Mouse (Mus musculus) cerebellum, adult 11-12 months (tissue): ENCODE measurements around the gene Sept5.

Experiments used
- DNase-seq: peaks from one replicate; pipeline ENCODE4 v3.0.0; 2022

The Sept5 gene

GRCm38 (mm10) chr16:18608226-18608625 lies 21.5 kb downstream of the Sept5 start:
- no peak for DNase-seq

GRCm38 (mm10) chr16:18605705-18606104 lies 24.0 kb downstream of the Sept5 start:
- no peak for DNase-seq

DNA sequence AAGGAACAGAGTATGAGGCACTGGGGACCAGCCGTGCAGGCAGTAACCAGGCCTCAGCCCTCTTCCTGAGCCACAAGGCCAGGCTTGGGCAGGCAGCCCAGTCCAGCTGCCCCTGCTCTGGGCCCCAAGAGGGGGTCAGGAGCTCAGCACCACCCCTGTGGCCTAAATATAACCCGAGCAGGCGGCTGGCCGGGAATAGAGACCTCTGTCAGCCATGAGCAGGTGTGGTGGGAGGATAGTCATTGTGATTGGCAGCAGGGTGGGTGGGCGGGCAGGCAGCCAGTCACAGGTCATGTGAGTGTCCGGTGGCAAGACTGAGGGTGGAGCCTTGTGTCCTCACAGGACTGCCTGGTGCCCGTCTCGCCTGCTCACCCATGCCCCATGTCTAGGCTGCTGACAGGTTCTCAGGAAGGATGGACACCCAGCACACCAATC lies 25.5 kb downstream of the Sept5 start:
- no peak for DNase-seq

- no peak for DNase-seq
Measured at GRCm38 (mm10) chr16:18601447-18601846, 28.3 kb downstream of the Sept5 start.

DNA sequence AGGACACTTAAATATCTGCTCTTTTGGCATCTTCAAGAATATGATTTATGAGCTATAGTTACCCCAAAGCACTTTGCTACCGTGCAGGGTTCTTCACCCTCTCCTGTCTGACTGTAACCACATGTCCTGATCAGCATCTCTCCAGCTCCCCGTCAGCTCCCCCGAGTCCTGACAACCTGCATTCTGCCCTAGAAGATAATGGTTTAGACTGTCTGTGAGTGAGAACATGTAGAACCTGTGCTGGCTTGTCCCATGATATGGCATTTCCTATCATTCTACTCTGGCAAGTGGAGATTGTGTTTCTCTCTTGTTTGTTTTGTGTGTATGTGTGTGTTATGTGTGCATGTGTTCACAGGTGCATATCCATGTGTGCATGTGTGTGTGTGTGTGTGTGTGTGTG lies 31.7 kb downstream of the Sept5 start:
- DNase-seq: no peak

DNA sequence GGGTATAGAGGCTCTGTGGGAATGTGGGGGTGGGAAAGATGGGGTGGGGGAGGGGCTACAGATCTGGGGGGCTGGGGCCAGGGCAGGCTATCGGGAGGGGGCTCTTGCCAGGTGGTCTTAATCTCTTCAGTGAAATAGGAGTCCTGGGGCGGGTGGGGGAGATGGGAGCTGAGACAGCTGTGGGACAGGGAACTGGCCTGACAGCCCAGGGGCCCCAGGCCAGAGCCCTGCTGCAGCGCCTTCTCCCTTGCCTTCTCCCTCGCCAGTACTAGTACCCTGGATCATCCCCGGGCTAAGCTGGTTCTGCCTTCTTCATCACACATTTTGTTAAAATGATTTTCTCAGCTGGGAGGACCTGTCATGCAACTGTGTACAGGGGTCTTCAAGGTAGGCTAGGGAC lies 33.5 kb downstream of the Sept5 start:
- no peak for DNase-seq

DNA sequence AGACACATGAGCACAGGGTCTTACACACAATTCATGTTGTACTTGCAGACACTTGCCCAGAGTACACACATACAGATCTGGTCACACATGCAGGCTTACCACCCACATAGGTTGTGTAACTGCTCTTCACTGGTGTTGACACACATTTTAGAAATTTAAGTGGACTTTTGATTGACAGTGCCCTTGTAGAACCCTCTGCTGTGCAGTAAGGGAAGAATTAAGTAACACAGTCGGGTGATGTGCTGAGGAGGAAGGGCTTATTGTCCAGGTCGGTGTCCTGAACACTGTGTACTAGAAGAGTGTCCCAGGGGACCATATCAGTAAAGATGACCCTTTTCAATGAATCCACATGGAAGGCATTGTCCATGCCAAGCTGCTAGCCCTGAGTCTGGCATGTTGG lies 35.8 kb downstream of the Sept5 start:
- no peak for DNase-seq

DNA sequence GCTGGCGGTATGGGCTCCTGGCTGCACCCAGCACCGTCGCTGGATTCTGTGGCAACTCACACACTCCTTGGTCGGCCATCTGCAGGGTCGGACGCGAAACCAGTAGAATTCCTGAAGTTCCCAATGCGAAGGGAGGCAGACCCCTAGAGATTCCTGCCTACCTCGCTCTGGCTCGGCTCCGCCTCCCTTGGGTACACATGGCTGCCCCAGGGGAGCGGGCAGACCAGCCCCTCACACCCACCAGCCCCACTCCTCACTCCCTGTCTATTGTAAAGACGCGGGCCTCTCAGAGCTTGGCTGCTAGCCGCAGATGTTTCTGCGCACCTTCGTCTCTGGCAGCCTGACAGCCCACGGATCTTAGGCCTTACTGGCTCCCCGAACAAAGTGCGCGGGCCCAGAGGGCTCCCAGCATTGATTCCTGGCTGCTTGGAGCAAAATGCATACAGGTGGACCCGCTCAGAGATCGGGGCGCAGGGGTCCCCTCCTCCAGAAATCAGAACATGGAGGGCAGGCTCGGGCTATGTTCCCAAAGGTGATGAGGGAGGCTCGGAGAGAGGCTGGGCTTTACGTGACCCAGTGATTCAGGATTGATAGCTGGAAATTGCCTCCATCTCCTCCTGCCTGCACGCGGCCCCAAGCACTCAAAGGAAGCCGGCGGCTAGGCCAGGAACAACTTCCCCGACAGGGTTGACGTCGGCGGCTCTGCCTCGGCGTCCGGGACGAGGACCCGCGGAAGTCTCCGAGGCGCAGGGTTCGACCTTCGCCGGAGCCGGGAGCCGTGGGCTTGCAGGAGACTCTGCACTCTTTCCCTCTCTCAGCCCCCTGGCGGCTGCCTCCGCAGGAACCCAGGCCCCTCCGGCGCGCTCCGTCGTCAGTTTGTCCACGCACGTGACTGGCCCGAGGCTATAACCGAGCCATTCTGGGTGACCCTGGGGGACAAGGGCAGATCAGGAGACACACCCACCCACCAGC lies 38.4 kb downstream of the Sept5 start:
- DNase-seq: no peak

GRCm38 (mm10) chr16:18589804-18590790 lies 39.7 kb downstream of the Sept5 start, which contains the start of gene Tbx1:
Gene Tbx1, minus strand, starts transcription at chr16:18590671.
- DNase-seq: no peak

- DNase-seq: no peak
Measured at GRCm38 (mm10) chr16:18589080-18589621, 40.6 kb downstream of the Sept5 start.

- DNase-seq: no peak
Measured at GRCm38 (mm10) chr16:18588738-18589055, 41.1 kb downstream of the Sept5 start.

GRCm38 (mm10) chr16:18587847-18588737 lies 41.7 kb downstream of the Sept5 start:
- DNase-seq: no peak

GRCm38 (mm10) chr16:18586906-18587546 lies 42.7 kb downstream of the Sept5 start:
- DNase-seq: no peak

DNA sequence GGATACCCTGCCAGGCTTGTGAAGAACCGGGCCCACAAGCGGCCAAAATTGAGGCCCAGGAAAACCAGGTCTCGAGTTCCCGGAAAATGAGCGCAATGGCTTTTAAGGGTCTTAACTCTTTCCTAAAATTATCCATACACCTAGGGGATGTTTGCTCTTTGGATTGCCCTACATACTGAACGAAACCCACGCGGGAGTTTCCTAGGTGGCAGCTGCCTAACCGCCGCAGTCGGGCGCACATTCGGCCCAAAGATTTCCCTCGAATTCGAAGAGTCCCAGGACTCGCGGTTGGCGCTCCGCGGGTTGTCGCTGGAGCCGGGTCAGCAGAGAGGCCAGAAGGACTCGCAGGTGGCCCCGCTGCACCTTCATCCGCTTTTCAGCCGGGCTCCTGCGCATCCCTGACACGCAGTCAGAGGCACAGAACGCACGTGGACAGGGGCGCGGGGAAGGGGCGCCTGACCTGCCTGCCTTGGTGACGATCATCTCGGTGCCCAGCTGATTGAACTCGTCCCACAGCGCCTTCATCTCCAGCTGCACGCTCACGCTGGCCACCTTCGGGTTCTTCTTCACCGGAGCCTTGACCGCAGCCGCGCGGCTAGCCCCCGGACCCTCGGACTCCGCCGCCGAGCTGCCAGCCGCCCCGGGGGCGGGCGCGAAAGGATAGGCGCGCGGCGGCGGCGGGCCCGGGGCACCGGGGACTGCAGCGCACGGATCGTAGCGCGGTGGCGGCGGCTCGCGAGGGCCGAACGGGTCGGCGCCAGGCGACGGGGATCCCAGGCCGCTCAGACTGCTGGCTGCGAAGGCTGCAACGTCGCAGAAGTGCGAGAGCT lies 43.5 kb downstream of the Sept5 start:
- DNase-seq: no peak

DNA sequence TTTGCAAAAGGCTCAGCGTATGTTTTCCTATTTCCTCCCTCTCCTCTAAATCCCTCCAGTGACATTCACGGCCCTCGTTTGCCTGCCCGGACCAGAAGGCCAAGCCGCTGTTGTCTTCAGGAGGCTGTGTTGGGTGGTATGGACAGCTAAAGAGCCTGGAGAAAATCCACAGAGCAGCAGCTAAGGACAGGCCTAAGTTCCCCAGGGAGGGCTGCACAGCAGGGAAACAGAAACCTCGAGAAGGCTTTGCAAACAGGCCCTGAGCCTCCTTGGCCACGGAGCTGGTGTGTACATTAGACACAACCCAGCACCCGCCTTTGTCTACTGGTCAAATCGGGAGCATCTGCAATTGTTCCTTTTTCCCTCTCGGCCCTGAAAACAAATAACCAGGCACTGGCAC lies 44.1 kb downstream of the Sept5 start:
- DNase-seq: no peak

GRCm38 (mm10) chr16:18584901-18585510 lies 44.7 kb downstream of the Sept5 start:
- DNase-seq: no peak

GRCm38 (mm10) chr16:18583673-18584357 lies 45.9 kb downstream of the Sept5 start:
- no peak for DNase-seq

- DNase-seq: no peak
Measured at GRCm38 (mm10) chr16:18583169-18583568, 46.6 kb downstream of the Sept5 start.

GRCm38 (mm10) chr16:18582426-18583148 lies 47.2 kb downstream of the Sept5 start:
- DNase-seq: no peak
